Mouse (Mus musculus) stomach, embryonic 15.5 days (tissue): Measurements from ENCODE around the gene Zfp865. TPM values are rescaled to one million over a fixed set of nuclear protein-coding genes. Genes with fewer than 3 reads are reported as not detected.
"Not testable (repeated sequence)": the region's sequence is repeated elsewhere in the genome, so short reads cannot be mapped to it uniquely, and the experiment has no call there.

ENCODE experiments used
- ATAC-seq: fragments of 200-750 bp; cut with Nextera tagmentation; 2 replicates; pipeline ENCODE4 v1.8.0; 2017; ENCODE audit warnings: low read depth, moderate number of reproducible peaks, moderate TSS enrichment; ENCODE audit not compliant: insufficient read depth, low FRiP score
- H3K27ac ChIP-seq: fragments of 300-500 bp; sonication (generic); 2 replicates; pipeline ENCODE4 v1.5.1; 2015; ENCODE audit warnings: mild to moderate bottlenecking, inconsistent platforms
- H3K27me3 ChIP-seq: fragments of 300-500 bp; sonication (generic); replicated peaks from 2 replicates; pipeline ENCODE4 v1.6.1; 2015; ENCODE audit warnings: inconsistent platforms
- H3K36me3 ChIP-seq: fragments of 300-500 bp; sonication (generic); 2 replicates; pipeline ENCODE4 v1.6.1; 2015; ENCODE audit warnings: inconsistent platforms
- H3K4me1 ChIP-seq: fragments of 300-500 bp; sonication (generic); 2 replicates; pipeline ENCODE4 v1.6.1; 2015; ENCODE audit warnings: inconsistent platforms
- H3K4me2 ChIP-seq: fragments of 300-500 bp; sonication (generic); 2 replicates; pipeline ENCODE4 v1.6.1; 2015; ENCODE audit warnings: mild to moderate bottlenecking, inconsistent platforms
- H3K4me3 ChIP-seq: fragments of 300-500 bp; sonication (generic); replicated peaks from 2 replicates; pipeline ENCODE4 v1.5.1; 2015; ENCODE audit warnings: inconsistent platforms
- H3K9ac ChIP-seq: fragments of 300-500 bp; sonication (generic); 2 replicates; pipeline ENCODE4 v1.6.1; 2015; ENCODE audit warnings: inconsistent platforms
- H3K9me3 ChIP-seq: fragments of 300-500 bp; sonication (generic); 2 replicates; pipeline ENCODE4 v1.6.1; 2016; ENCODE audit warnings: inconsistent platforms
- WGBS: fragments of 180-500 bp; shearing (Covaris S2); methylation state at CpG from one replicate; pipeline ENCODE4 v1.1.7; 2015; 5-methylcytosine and 5-hydroxymethylcytosine counted together
- polyA plus RNA-seq: library from polyadenylated mRNA; unstranded; fragments of >200 nt; fragmentation: Nextera tagmentation; extraction: Ambion mirVana; gene quantifications from 2 replicates; pipeline ENCODE4 v1.2.1, GENCODE M21; 2015

Gene Zfp865
- polyA plus RNA-seq, 1 experiment from 2014 or later = 5.5 TPM

- Histone ChIP-seq H3K9ac (no peak overlapping the region), H3K4me3 (no peak overlapping the region), H3K4me1 (no peaks in the 10 kb centered on the region), H3K9me3 (no peaks in the 10 kb centered on the region), H3K27ac (no peak overlapping the region), H3K4me2 (no peak overlapping the region), H3K36me3 (peaks cover 68% of the 10 kb centered on the region), H3K27me3 (no peaks in the 10 kb centered on the region)
- 97% methylated on average over 5 of the region's 5 CpGs for WGBS
- no peak for ATAC-seq
Observed at GRCm38 (mm10) chr7:5074984-5075383, 54.8 kb downstream of the Zfp865 start.

DNA sequence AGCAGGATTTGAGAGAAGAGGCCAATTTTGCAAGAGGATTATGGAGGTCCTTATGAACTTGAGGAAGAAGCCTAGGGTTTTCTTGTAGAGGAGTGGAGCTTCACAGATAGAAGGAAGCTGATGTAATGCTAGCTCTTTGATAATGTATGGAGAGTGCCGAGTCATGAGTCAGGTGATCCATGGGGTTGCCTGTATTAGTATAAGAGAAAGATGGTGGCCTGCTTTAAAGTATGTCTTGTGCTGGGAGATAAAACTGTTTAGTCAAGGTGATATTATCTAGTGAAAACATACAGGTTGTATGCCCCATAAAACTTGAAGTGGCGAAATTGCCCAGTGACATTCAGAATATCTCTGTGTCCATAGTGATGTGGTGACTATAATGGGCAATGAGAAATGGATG is 56.8 kb downstream of the Zfp865 start:
- 72% methylated on average over 2 of the region's 2 CpGs for WGBS
- no peak overlapping the region for H3K4me2 ChIP-seq
- ATAC-seq = no peak
- no peaks in the 10 kb centered on the region for H3K27me3 ChIP-seq
- no peak overlapping the region for H3K4me3 ChIP-seq
- H3K9me3 ChIP-seq = no peaks in the 10 kb centered on the region
- H3K27ac ChIP-seq = no peak overlapping the region
- H3K9ac ChIP-seq = no peak overlapping the region
- H3K36me3 ChIP-seq = peaks cover 51% of the 10 kb centered on the region
- peaks cover 9% of the 10 kb centered on the region for H3K4me1 ChIP-seq

DNA sequence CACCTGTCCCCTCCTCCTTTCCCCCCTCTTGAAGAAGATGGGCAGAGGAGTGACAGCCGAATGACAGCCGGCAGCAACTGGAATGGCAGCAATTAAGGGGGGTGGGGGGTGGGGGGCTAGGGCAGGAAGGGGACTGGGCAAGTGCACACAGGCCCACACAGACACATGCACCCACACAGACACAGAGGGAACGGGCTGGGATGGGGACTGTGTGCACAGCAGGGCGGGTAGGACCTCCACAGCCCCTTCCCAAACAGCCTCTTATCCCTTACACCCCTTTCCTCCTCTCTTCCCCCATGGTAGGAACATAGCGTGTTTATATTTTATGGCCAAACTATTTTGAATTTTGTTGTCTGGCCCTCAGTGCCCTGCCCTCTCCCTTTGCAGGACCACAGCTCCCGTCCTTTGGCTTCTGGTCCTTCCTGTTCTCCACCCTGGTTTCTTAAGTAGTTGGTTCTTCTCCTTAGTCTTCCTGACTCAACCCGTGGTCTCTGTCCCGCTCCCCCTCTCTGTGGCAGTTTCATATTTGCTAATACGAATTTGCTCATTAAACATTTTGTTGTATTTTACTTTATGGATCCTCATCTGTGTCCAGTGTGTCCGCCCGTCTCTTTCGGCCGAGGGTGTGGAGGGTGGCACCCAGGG is 59.3 kb downstream of the Zfp865 start:
- not testable (repeated sequence) for H3K27me3 ChIP-seq, H3K9ac ChIP-seq, H3K9me3 ChIP-seq
- Histone ChIP-seq H3K4me2 (peak overlapping the region; percentile 78), H3K4me3 (peak overlapping the region; percentile 86), H3K36me3 (peaks cover 45% of the 10 kb centered on the region), H3K27ac (peak overlapping the region; percentile 95; the same call in 1 of the 2 replicates), H3K4me1 (peaks cover 12% of the 10 kb centered on the region)
- ATAC-seq = peak; percentile 9; the same call in 1 of the 2 replicates
- WGBS = 42% methylated on average over 9 of the region's 13 CpGs

- 1% methylated on average over 74 of the region's 81 CpGs for WGBS
- Histone ChIP-seq H3K4me1 (peaks cover 12% of the 10 kb centered on the region), H3K9ac (peak within 1 kb of the TSS; percentile 87), H3K4me3 (peak within 1 kb of the TSS; percentile 86), H3K36me3 (peaks cover 40% of the 10 kb centered on the region), H3K27ac (peak within 1 kb of the TSS; percentile 95), H3K4me2 (peak within 1 kb of the TSS; percentile 78), H3K27me3 (no peaks in the 10 kb centered on the region), H3K9me3 (no peaks in the 10 kb centered on the region)
- ATAC-seq = peak; percentile 96
Observed at GRCm38 (mm10) chr7:5080010-5080751, 60.0 kb downstream of the Zfp865 start, which contains the start of gene Epn1. Epn1 (plus strand) TSS chr7:5080235.

- no peaks in the 10 kb centered on the region for H3K27me3 ChIP-seq
- H3K4me3 ChIP-seq = peak overlapping the region; percentile 86
- H3K27ac ChIP-seq = peak overlapping the region; percentile 95
- H3K9ac ChIP-seq = peak overlapping the region; percentile 87
- WGBS = 13% methylated on average over 6 of the region's 6 CpGs
- H3K4me2 ChIP-seq = peak overlapping the region; percentile 78
- peaks cover 44% of the 10 kb centered on the region for H3K36me3 ChIP-seq
- ATAC-seq = no peak
- H3K4me1 ChIP-seq = peaks cover 12% of the 10 kb centered on the region
- H3K9me3 ChIP-seq = no peaks in the 10 kb centered on the region
Observed at GRCm38 (mm10) chr7:5080815-5081214, 60.6 kb downstream of the Zfp865 start.

DNA sequence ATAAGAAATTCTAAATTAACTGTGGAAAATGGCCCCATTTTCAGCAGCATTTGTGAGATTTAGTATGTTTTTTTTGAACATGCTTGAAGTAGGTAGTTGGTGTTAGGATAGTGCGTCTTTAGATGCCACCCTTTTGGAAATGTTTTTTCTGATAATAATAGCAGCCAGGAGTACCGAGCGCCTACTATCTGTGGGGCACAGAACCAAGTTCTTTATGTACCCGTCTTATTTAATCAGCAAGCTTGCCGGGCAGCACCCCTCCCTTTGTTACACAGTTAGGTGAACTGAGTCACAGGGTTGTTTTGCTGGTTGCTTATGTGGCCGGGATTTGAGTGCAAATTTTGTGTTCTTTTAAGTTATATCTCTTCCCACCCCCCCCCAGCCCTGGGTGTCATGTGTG is 61.1 kb downstream of the Zfp865 start:
- H3K9ac ChIP-seq = peak overlapping the region; percentile 87; the same call in 1 of the 2 replicates
- H3K4me2 ChIP-seq = peak overlapping the region; percentile 78
- 56% methylated on average over 6 of the region's 6 CpGs for WGBS
- peaks cover 12% of the 10 kb centered on the region for H3K4me1 ChIP-seq
- H3K27me3 ChIP-seq = no peaks in the 10 kb centered on the region
- peak overlapping the region; percentile 86 for H3K4me3 ChIP-seq
- 0 out of 2 replicates have a peak, but pooled peaks have one; percentile 30 for ATAC-seq
- H3K9me3 ChIP-seq = no peaks in the 10 kb centered on the region
- peak overlapping the region; percentile 95; the same call in 1 of the 2 replicates for H3K27ac ChIP-seq
- H3K36me3 ChIP-seq = peaks cover 41% of the 10 kb centered on the region

DNA sequence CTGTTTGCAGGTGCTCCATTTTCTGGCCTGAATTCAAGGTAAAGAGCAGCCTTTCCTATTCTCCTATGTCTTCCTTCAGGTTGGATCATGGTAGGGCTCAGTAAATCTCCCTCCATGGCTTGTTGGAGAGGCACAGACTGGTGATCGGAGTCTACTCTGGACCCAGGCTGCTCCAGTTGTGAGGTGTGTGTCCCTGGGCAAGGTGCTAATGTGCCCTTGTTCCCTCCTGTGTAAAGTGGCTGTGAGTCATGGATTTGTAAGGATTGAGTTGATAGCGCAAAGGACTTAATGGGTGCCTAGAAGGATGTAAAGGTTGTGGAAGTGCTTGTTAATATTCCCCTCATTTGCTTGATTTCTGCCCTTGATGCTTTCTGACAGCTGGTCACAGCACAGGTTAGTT is 61.8 kb downstream of the Zfp865 start:
- Histone ChIP-seq H3K36me3 (peaks cover 34% of the 10 kb centered on the region), H3K4me3 (no peak overlapping the region; the same call in 1 of the 2 replicates), H3K4me1 (peaks cover 12% of the 10 kb centered on the region), H3K27me3 (no peaks in the 10 kb centered on the region), H3K4me2 (peak overlapping the region; percentile 78), H3K27ac (no peak overlapping the region), H3K9ac (no peak overlapping the region), H3K9me3 (no peaks in the 10 kb centered on the region)
- WGBS = 83% methylated on average over 2 of the region's 2 CpGs
- no peak for ATAC-seq

DNA sequence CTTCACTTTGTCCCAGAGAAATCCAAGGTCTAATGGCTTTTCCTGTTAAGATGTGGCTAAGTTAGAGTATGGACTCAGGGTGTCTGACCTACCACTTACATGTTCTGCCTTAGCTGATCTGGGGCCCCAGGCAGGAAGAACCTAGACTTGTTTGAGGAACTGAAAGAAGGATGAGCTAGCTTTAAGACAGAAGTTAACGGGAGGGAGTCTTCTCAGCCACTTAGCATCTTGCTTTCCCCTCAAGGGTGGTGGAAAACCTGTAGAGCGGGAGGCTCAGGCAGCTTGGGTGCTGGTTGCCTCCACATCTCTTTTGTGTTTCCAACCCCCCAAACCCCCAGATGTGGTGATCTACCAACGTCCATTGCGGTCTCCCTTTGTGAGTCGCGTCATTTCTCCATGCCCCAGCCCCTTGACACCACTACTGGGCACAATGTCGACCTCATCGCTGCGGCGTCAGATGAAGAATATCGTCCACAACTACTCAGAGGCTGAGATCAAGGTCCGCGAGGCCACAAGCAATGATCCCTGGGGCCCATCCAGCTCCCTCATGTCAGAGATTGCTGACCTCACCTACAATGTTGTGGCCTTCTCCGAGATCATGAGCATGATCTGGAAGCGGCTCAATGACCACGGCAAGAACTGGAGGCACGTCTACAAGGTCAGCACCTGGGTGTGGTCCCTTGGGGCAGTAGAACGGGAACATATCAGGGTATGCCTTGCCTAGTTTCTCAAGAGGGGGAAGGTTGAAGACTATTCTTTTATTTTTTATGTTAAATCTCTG is 63.3 kb downstream of the Zfp865 start:
- H3K27ac ChIP-seq = 0 out of 2 replicates have a peak overlapping the region, but pooled peaks have one; percentile 21
- 84% methylated on average over 18 of the region's 18 CpGs for WGBS
- H3K4me2 ChIP-seq = no peak overlapping the region
- H3K4me1 ChIP-seq = peaks cover 12% of the 10 kb centered on the region
- no peaks in the 10 kb centered on the region for H3K9me3 ChIP-seq
- no peak overlapping the region for H3K4me3 ChIP-seq
- H3K27me3 ChIP-seq = no peaks in the 10 kb centered on the region
- peaks cover 23% of the 10 kb centered on the region for H3K36me3 ChIP-seq
- H3K9ac ChIP-seq = no peak overlapping the region
- ATAC-seq = no peak

- H3K4me1 ChIP-seq = peaks cover 12% of the 10 kb centered on the region
- H3K4me2 ChIP-seq = no peak overlapping the region
- no peaks in the 10 kb centered on the region for H3K27me3 ChIP-seq
- H3K9me3 ChIP-seq = no peaks in the 10 kb centered on the region
- WGBS = 100% methylated on average over 1 of the region's 1 CpGs
- no peak overlapping the region for H3K4me3 ChIP-seq
- ATAC-seq = no peak
- no peak overlapping the region for H3K27ac ChIP-seq
- H3K9ac ChIP-seq = no peak overlapping the region
- H3K36me3 ChIP-seq = peaks cover 27% of the 10 kb centered on the region
Observed at GRCm38 (mm10) chr7:5085512-5085911, 65.3 kb downstream of the Zfp865 start.
